Comparison of ENCODE assay signal across 8 mouse cellular contexts in the genomic region with DNA sequence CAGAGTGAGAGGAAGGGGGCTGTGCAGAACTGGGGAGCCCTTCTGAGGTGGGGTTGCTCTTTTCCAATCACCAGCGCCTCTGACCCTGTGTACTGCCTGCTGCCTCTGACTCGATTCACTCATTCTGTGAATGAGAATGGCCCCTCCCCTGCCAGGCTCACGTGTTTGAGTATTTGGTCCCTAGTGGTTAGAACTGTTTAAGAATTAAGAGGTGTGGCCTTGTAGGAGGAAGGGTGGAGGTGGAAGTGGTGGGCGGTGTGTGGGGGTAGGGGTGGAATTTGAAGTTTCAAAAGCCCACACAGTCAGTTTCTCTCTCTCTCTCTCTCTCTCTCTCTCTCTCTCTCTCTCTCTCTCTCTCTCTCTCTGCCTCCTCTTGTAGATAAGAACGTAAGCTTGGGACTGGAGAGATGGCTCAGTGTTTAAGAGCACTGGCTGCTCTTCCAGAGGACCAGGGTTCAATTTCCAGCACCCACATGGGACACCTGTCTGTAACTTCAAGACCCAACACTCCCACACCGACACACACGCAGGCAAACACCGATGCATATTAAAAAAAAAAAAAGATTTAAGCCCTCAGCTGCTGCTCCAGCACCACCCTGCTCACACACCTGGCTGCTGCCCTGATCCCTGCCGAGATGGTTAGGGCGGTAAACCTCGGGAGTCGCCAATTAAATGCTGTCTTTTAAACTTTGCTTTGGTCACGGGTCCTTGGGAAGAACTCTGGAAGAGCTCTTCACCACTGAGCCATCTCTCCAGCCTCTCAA. TPM values are rescaled to one million over a fixed set of nuclear protein-coding genes. Genes with fewer than 3 reads are reported as not detected.
DNase-seq lines count a peak whose midpoint lies in the region; ATAC-seq and TF ChIP-seq lines count a peak whose summit lies in the region.

No protein-coding gene starts in this region.

- H3K4me3 ChIP-seq in CH12.LX (replicated peaks in 1 of 3; ENCODE audit: low read depth in 2 of 3, low read length in 2 of 3, poor library complexity in 1 of 3) = no peak overlapping the region
- H3K4me3 ChIP-seq in embryonic facial prominence, embryonic 14.5 days (ENCODE audit: low read depth, low read length) = no peak overlapping the region
- H3K4me3 ChIP-seq in liver, embryonic 11.5 days (ENCODE audit: low read depth, low read length) = no peak overlapping the region

- H3K4me2 ChIP-seq in CH12.LX (ENCODE audit: insufficient read depth, low read depth, poor library complexity, severe bottlenecking) = peak overlapping the region; percentile 30
- peak overlapping the region; percentile 5; the same call in 1 of the 2 replicates for H3K4me2 ChIP-seq in embryonic facial prominence, embryonic 14.5 days (ENCODE audit: low read depth, low read length)
- H3K4me2 ChIP-seq in liver, embryonic 11.5 days = peak overlapping the region; percentile 54

- no peak for TF ChIP-seq RAD21 in CH12.LX (IDR thresholded peaks at IDR 0.05; ENCODE audit: low read depth, low read length)

- peaks cover 0 to 47% of the 10 kb centered on the region in 2 experiments; a peak in 2 of 4 replicates for H3K4me1 ChIP-seq in CH12.LX (ENCODE audit: control insufficient read depth in 1 of 2, insufficient read depth in 2 of 2)
- H3K4me1 ChIP-seq in embryonic facial prominence, embryonic 14.5 days (ENCODE audit: control insufficient read depth, insufficient read depth, low read length) = 0 out of 2 replicates have a peak, but pooled peaks cover 4% of the 10 kb centered on the region
- peaks cover 10% of the 10 kb centered on the region; the same call in 1 of the 2 replicates for H3K4me1 ChIP-seq in liver, embryonic 11.5 days (replicated peaks; ENCODE audit: control insufficient read depth, insufficient read depth, low read length)

- WGBS in embryonic facial prominence, embryonic 14.5 days = 16% methylated on average over 13 of the region's 13 CpGs
- WGBS in liver, embryonic 11.5 days = 16% methylated on average over 13 of the region's 13 CpGs

- peak; percentile 56 for ATAC-seq in embryonic facial prominence, embryonic 14.5 days (ENCODE audit: low read depth)
- ATAC-seq in liver, embryonic 11.5 days (replicated peaks; ENCODE audit: low FRiP score) = peak; percentile 82

- peak; percentile 96 for DNase-seq in 416B (ENCODE audit: low read depth)
- peak; percentile 94 for DNase-seq in CH12.LX (ENCODE audit: extremely low read depth)
- DNase-seq in embryonic facial prominence, embryonic 14.5 days (ENCODE audit: low spot score) = peak; percentile 75
- DNase-seq in liver, embryonic 11.5 days (ENCODE audit: low spot score) = peak; percentile 72
- peak; percentile 44 for DNase-seq in skeletal muscle tissue, adult 2 months (ENCODE audit: low read depth, low spot score)
- no peak for DNase-seq in frontal cortex, postnatal 10 days (ENCODE audit: low spot score in 2 of 2)
- no peak for DNase-seq in urinary bladder, adult 18-20 months (ENCODE audit: low spot score in 2 of 2)
- no peak for DNase-seq in cerebellum, adult 11-12 months

- no peak for TF ChIP-seq CTCF in CH12.LX (conservative IDR thresholded peaks at IDR 0.05 in 1 of 2, IDR thresholded peaks at IDR 0.05 in 1 of 2; ENCODE audit: low read depth in 2 of 2, low read length in 2 of 2)

- in situ Hi-C loops in CH12.LX (cut with MboI; ENCODE audit: low pct_ligation_motif_present, low pct_unique_long_range_greater_than_20kb, low sequenced_read_pairs) = loop anchor here (5.0 to 25.0 kb wide), 4 partner anchors 37 to 597 kb away; no protein-coding TSS in a partner anchor

- H3K27me3 ChIP-seq in CH12.LX (replicated peaks) = peaks cover 7% of the 10 kb centered on the region
- H3K27me3 ChIP-seq in embryonic facial prominence, embryonic 14.5 days (replicated peaks; ENCODE audit: control insufficient read depth, insufficient read depth, low read length) = no peaks in the 10 kb centered on the region
- H3K27me3 ChIP-seq in liver, embryonic 11.5 days (replicated peaks; ENCODE audit: control insufficient read depth, insufficient read depth, low read length) = no peaks in the 10 kb centered on the region; the same call in 1 of the 2 replicates

- peak; percentile 28; the same call in 1 of the 2 replicates for TF ChIP-seq EP300 in CH12.LX (IDR thresholded peaks at IDR 0.05; ENCODE audit: low read length)

- H3K9me3 ChIP-seq in CH12.LX (replicated peaks; ENCODE audit: low read length) = peaks cover 7% of the 10 kb centered on the region
- H3K9me3 ChIP-seq in embryonic facial prominence, embryonic 14.5 days (ENCODE audit: control insufficient read depth, low read length) = no peaks in the 10 kb centered on the region
- no peaks in the 10 kb centered on the region for H3K9me3 ChIP-seq in liver, embryonic 11.5 days (ENCODE audit: control insufficient read depth, low read length)

- H3K36me3 ChIP-seq in CH12.LX (replicated peaks in 1 of 2; ENCODE audit: control insufficient read depth in 1 of 2, insufficient read depth in 1 of 2, low read length in 1 of 2) = no peaks in the 10 kb centered on the region
- H3K36me3 ChIP-seq in embryonic facial prominence, embryonic 14.5 days (ENCODE audit: control insufficient read depth, insufficient read depth, low read length) = no peaks in the 10 kb centered on the region
- no peaks in the 10 kb centered on the region for H3K36me3 ChIP-seq in liver, embryonic 11.5 days (ENCODE audit: control insufficient read depth, insufficient read depth, low read length)

- H3K27ac ChIP-seq in CH12.LX (ENCODE audit: insufficient read depth, low read depth) = no peak overlapping the region
- H3K27ac ChIP-seq in embryonic facial prominence, embryonic 14.5 days (replicated peaks; ENCODE audit: low read depth, low read length) = no peak overlapping the region
- H3K27ac ChIP-seq in liver, embryonic 11.5 days (ENCODE audit: low read depth, low read length) = no peak overlapping the region

- no peaks in the 10 kb centered on the region for H3K79me2 ChIP-seq in CH12.LX (replicated peaks; ENCODE audit: control insufficient read depth, extremely low read depth, insufficient read depth, poor library complexity, severe bottlenecking)

- dilution Hi-C loops in CH12.LX (cut with MboI; ENCODE audit: extremely low pct_ligation_motif_present, extremely low pct_unique_long_range_greater_than_20kb, low sequenced_read_pairs) = no loop called here

- peak; percentile 37; the same call in 1 of the 2 replicates for TF ChIP-seq POLR2A in CH12.LX (IDR thresholded peaks at IDR 0.05; ENCODE audit: low read depth, low read length)

- H3K9ac ChIP-seq in CH12.LX (ENCODE audit: insufficient read depth, low read depth) = no peak overlapping the region
- no peak overlapping the region for H3K9ac ChIP-seq in embryonic facial prominence, embryonic 14.5 days (ENCODE audit: low read depth, low read length)
- H3K9ac ChIP-seq in liver, embryonic 11.5 days (ENCODE audit: low read depth, low read length) = no peak overlapping the region

TF ChIP-seq in CH12.LX, 34 proteins besides CTCF, POLR2A, EP300 and RAD21 (continues in another document):
- TF ChIP-seq MAZ (IDR thresholded peaks at IDR 0.05; ENCODE audit: low read depth, low read length) (peak; percentile 69; the same call in 1 of the 2 replicates), NELFE (IDR thresholded peaks at IDR 0.05; ENCODE audit: low read depth, low read length) (no peak), BHLHE40 (IDR thresholded peaks at IDR 0.05; ENCODE audit: low read depth, low read length) (peak; percentile 90), TBP (conservative IDR thresholded peaks at IDR 0.05; ENCODE audit: low read depth, low read length) (no peak), ZC3H11A (IDR thresholded peaks at IDR 0.05; ENCODE audit: low read depth, low read length) (no peak), TCF12 (IDR thresholded peaks at IDR 0.05; ENCODE audit: low read depth, low read length) (no peak), ZMIZ1 (IDR thresholded peaks at IDR 0.05; ENCODE audit: low read depth, low read length) (no peak), JUND (conservative IDR thresholded peaks at IDR 0.05; ENCODE audit: low read depth, low read length) (0 out of 2 replicates have a peak, but pooled peaks have one; percentile 60), CHD1 (IDR thresholded peaks at IDR 0.05; ENCODE audit: low read depth, low read length) (no peak), MXI1 (IDR thresholded peaks at IDR 0.05; ENCODE audit: low read depth, low read length) (no peak), ZNF384 (IDR thresholded peaks at IDR 0.05; ENCODE audit: low read depth, low read length) (no peak; the same call in 1 of the 2 replicates), MEF2A (IDR thresholded peaks at IDR 0.05; ENCODE audit: borderline replicate concordance, low read depth, low read length) (no peak), GABPA (IDR thresholded peaks at IDR 0.05; ENCODE audit: insufficient replicate concordance, low read depth, low read length) (no peak), IRF4 (IDR thresholded peaks at IDR 0.05; ENCODE audit: low read depth, low read length) (peak; percentile 44; the same call in 1 of the 2 replicates), NRF1 (IDR thresholded peaks at IDR 0.05; ENCODE audit: low read depth, low read length) (no peak), JUN (IDR thresholded peaks at IDR 0.05; ENCODE audit: insufficient read depth, low read depth, low read length) (no peak), SIN3A (IDR thresholded peaks at IDR 0.05; ENCODE audit: low read length) (no peak), ELF1 (IDR thresholded peaks at IDR 0.05; ENCODE audit: low read depth, low read length) (no peak), USF2 (conservative IDR thresholded peaks at IDR 0.05; ENCODE audit: low read depth, low read length) (peak; percentile 33; the same call in 1 of the 2 replicates), RCOR1 (conservative IDR thresholded peaks at IDR 0.05; ENCODE audit: low read depth, low read length) (no peak), ZKSCAN1 (IDR thresholded peaks at IDR 0.05; ENCODE audit: borderline replicate concordance, low read depth, low read length) (no peak), CHD2 (IDR thresholded peaks at IDR 0.05; ENCODE audit: low read length) (0 out of 2 replicates have a peak, but pooled peaks have one; percentile 48), ETS1 (conservative IDR thresholded peaks at IDR 0.05; ENCODE audit: low read depth, low read length) (peak; percentile 33; the same call in 1 of the 2 replicates), UBTF (IDR thresholded peaks at IDR 0.05; ENCODE audit: low read depth, low read length) (no peak), SMC3 (IDR thresholded peaks at IDR 0.05; ENCODE audit: low read depth, low read length) (no peak), MYC (IDR thresholded peaks at IDR 0.05; ENCODE audit: low read depth, low read length) (0 out of 2 replicates have a peak, but pooled peaks have one; percentile 47)

RNA-seq across cellular contexts. Expression of a gene that starts 35.4 kb away (rescaled TPM):
- total RNA-seq in CH12.LX (2012; rRNA removed) = not detected in 2 replicates
- not detected in 2 replicates for total RNA-seq in CH12.LX (2014; rRNA removed)
- polyA plus RNA-seq in CH12.LX (2012; ENCODE audit: insufficient read length, low read depth) = 0.11 TPM in 1 of 2 replicates, not detected in the other
- 0.06 TPM in 1 of 2 replicates, not detected in the other for polyA plus RNA-seq in embryonic facial prominence, embryonic 14.5 days (2014; fragmentation: Nextera tagmentation; extraction: Ambion mirVana)
- polyA plus RNA-seq in liver, embryonic 11.5 days (2014; fragmentation: Nextera tagmentation; extraction: Ambion mirVana) = 0.07 TPM in 1 of 2 replicates, not detected in the other

Comparison
In these comparisons a context has a peak if more than half of its experiments do, and no peak if none do; other contexts are left out.
1. DNase-seq: peak in 416B (single experiment), CH12.LX (single experiment), embryonic facial prominence, embryonic 14.5 days (single experiment), liver, embryonic 11.5 days (single experiment) and skeletal muscle tissue, adult 2 months (single experiment); none in frontal cortex, postnatal 10 days (0 of 2), urinary bladder, adult 18-20 months (0 of 2) and cerebellum, adult 11-12 months (single experiment).
2. Peak in every context shown above with its lines, with median percentiles within 50 percentile points of each other: H3K4me2 ChIP-seq.